Mouse (Mus musculus) ES-E14 (cell line): ENCODE results near the gene Map2k6. TPM values are rescaled to one million over a fixed set of nuclear protein-coding genes. Genes with fewer than 3 reads are reported as not detected.
A peak's percentile ranks its signal among the peaks of the same experiment; 100 is the strongest.

Experiments
- DNase-seq: peaks from one replicate; pipeline ENCODE4 v3.0.0-alpha.2; 2013; ENCODE audit warnings: low read depth, low spot score
- H3K27ac ChIP-seq: 2 replicates; pipeline ENCODE4 v1.5.1; 2012; ENCODE audit warnings: low read depth, mild to moderate bottlenecking, low read length, moderate library complexity, mixed read lengths; ENCODE audit not compliant: poor library complexity, insufficient read depth, severe bottlenecking
- H3K36me3 ChIP-seq: 2 replicates; pipeline ENCODE4 v1.6.1; 2012; ENCODE audit warnings: mild to moderate bottlenecking, low read length, moderate library complexity, mixed read lengths; ENCODE audit not compliant: control insufficient read depth, poor library complexity, insufficient read depth, severe bottlenecking
- H3K4me1 ChIP-seq, 2 experiments: fragments of 150-350 bp in 1 of 2; sonication (generic) in 1 of 2; 2 replicates each; pipeline ENCODE4 v1.6.1; 2012; ENCODE audit warnings: low read length in 2 of 2, mild to moderate bottlenecking in 1 of 2, mixed read lengths in 1 of 2; ENCODE audit not compliant: control insufficient read depth in 2 of 2, insufficient read depth in 2 of 2, poor library complexity in 1 of 2
- H3K4me3 ChIP-seq, 2 experiments: fragments of 150-350 bp in 1 of 2; sonication (generic) in 1 of 2; 2 replicates each; pipeline ENCODE4 v1.5.1; 2012; ENCODE audit warnings: low read length in 2 of 2, low read depth in 1 of 2, mild to moderate bottlenecking in 1 of 2, mixed read lengths in 1 of 2; ENCODE audit not compliant: insufficient read depth in 1 of 2, poor library complexity in 1 of 2, severe bottlenecking in 1 of 2
- H3K9ac ChIP-seq: 2 replicates; pipeline ENCODE4 v1.6.1; 2012; ENCODE audit warnings: low read depth, mild to moderate bottlenecking, low read length, mixed read lengths; ENCODE audit not compliant: poor library complexity, insufficient read depth, severe bottlenecking
- H3K9me3 ChIP-seq: fragments of 150-350 bp; sonication (generic); 2 replicates; pipeline ENCODE4 v1.6.1; 2012; ENCODE audit warnings: low read depth, mild to moderate bottlenecking, low read length; ENCODE audit not compliant: control insufficient read depth, insufficient read depth
- CHD2 ChIP-seq: IDR thresholded peaks from 2 replicates; pipeline ENCODE4 v1.6.1; 2014; ENCODE audit warnings: mild to moderate bottlenecking, low read depth, low read length, inconsistent platforms
- HCFC1 ChIP-seq: IDR thresholded peaks from 2 replicates; pipeline ENCODE4 v1.6.1; 2012; ENCODE audit warnings: low read length, inconsistent platforms, borderline replicate concordance; ENCODE audit not compliant: insufficient read depth
- MAFK ChIP-seq: IDR thresholded peaks from 2 replicates; pipeline ENCODE4 v1.6.1; 2014; ENCODE audit warnings: mild to moderate bottlenecking, low read depth, low read length, inconsistent platforms; ENCODE audit not compliant: insufficient read depth
- ZC3H11A ChIP-seq: IDR thresholded peaks from 2 replicates; pipeline ENCODE4 v1.6.1; 2012; ENCODE audit warnings: low read depth, mild to moderate bottlenecking, inconsistent platforms, low read length, borderline replicate concordance
- ZNF384 ChIP-seq: IDR thresholded peaks from 2 replicates; pipeline ENCODE4 v1.6.1; 2012; ENCODE audit warnings: low read depth, low read length, inconsistent platforms
- in situ Hi-C, 2 experiments: fragments of 600-800 bp; cut with MboI; formaldehyde crosslinking; loops; one replicate each; pipeline ENCODE4 v1.15.1; 2025; ENCODE audit warnings: low sequenced_read_pairs in 2 of 2, inconsistent platforms in 1 of 2; ENCODE audit not compliant: unreplicated experiment in 2 of 2
- total RNA-seq: library from RNA; depleted of rRNA; stranded (reverse); fragments of 300-350 nt; gene quantifications from 2 replicates; pipeline ENCODE4 v1.2.3, GENCODE M21; 2012

The Map2k6 gene
- total RNA-seq, 1 experiment = 9.8 TPM

DNA sequence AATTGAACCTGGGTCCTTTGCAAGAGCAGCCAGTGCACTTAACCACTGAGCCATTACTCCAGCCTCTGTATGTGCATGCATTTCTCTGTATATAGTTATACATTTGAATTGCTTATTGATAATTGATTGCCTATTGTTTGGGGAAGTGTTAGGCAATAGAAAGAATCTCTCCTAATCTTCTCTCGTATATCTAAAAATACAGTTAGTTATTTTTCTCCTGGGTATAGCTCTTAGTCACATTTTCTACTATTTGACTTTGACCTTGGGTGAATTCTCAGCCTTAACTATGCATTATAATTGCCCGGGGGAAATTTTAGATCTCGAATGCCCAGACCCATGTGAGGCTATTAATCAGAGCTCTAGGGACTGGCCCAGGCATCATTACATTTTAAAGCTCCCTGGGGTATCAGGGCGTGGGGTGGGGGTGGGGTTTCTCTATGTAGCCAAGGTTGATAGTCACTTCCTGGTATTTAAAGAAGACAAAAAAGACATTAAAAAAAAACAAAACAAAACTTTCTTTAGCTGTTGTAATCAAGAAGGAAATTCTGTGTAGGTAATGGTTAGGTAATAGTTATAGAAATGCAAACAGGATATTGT, 39.9 kb downstream of the Map2k6 start:
- H3K9me3 ChIP-seq = no peaks in the 10 kb centered on the region
- in situ Hi-C loops = no loop called here
- TF ChIP-seq MAFK (no peak), HCFC1 (no peak), CHD2 (no peak), ZNF384 (no peak), ZC3H11A (no peak)

DNA sequence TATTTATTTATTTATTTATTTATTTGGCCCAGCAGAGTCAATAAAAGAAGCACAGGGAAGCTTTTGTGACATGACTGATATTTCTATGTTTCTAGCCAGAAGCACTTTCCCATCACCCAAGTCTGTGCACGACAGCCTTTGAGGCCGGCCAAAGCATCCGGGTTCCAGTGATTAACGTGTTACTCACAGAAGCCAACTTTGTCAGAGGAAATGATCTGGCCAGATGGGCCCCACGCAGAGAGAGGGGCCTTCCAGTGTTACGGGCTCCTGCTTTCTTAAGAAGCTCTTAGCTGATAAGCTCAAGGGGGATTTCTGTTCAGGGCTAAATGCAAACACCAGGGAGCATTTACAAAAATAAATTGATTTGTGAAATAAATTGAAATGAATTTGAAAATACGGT, 40.4 kb downstream of the Map2k6 start:
- in situ Hi-C loops = no loop called here
- TF ChIP-seq HCFC1 (no peak), MAFK (no peak), CHD2 (no peak), ZNF384 (no peak), ZC3H11A (no peak)
- Histone ChIP-seq H3K4me3 (no peak overlapping the region), H3K9ac (no peak overlapping the region), H3K4me1 (no peaks in the 10 kb centered on the region), H3K9me3 (no peaks in the 10 kb centered on the region), H3K27ac (no peak overlapping the region), H3K36me3 (no peaks in the 10 kb centered on the region)
- DNase-seq = no peak

More for the DNA sequence above, 39.9 kb downstream of the Map2k6 start:
- H3K27ac ChIP-seq = no peak overlapping the region
- H3K9ac ChIP-seq = no peak overlapping the region
- H3K4me1 ChIP-seq = no peaks in the 10 kb centered on the region
- no peak for DNase-seq
- H3K36me3 ChIP-seq = no peaks in the 10 kb centered on the region
- no peak overlapping the region for H3K4me3 ChIP-seq

DNA sequence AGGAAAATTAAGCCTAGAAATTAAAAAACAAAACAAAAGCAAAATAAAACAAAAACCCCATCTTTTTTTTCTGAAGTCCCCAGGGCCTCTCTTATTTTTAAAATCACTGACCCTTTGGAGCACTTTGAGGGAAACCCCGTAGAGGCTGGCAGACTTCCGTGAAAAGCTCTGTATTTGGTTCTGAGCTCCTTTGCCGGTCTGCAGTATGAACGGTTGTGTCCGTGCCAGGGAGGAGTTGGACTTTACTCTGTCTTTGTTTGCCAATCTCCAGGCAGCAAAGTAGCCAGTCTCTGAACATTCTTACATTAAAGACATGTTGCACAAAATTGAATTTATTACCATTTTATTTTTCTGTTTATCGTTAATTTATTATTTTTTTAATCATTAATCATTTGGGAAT, 45.7 kb downstream of the Map2k6 start:
- no peaks in the 10 kb centered on the region for H3K36me3 ChIP-seq
- no peak overlapping the region for H3K9ac ChIP-seq
- peaks cover 5 to 8% of the 10 kb centered on the region in 2 experiments; a peak in 3 of 4 replicates for H3K4me1 ChIP-seq
- no peak for DNase-seq
- TF ChIP-seq HCFC1 = no peak
- no peak for TF ChIP-seq CHD2
- TF ChIP-seq MAFK = no peak
- no peak for TF ChIP-seq ZC3H11A
- TF ChIP-seq ZNF384 = no peak
- no peak overlapping the region for H3K4me3 ChIP-seq
- no peaks in the 10 kb centered on the region for H3K9me3 ChIP-seq
- in situ Hi-C loops = no loop called here
- no peak overlapping the region for H3K27ac ChIP-seq

DNA sequence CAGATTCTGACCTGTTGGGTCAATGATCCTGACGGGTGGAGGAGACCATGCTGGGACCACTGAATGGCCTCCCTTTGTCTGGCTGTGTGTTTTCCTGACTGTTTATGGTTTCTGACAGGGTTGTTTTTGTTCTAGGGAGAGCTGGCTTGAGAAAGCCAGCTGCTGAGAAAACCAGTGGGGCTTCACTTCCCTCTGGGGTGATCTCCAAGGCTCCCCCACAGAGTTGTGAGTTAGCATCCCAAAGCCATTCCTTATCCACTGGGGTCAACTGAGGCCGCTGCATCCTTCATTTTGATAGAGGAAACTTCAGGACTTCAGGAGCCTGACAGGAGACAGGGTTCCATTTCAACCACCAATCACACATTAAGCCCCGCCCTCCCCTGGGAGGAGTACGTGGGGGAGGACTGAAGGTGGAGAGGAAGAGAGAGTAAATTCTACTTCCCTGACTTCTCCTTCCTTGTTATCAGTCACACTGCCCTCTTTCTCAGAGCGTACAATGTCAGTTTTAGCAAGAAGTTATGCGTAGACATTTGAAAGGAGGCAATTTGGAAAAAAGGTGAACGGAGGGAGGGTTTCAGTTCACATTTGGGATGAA, 49.3 kb downstream of the Map2k6 start:
- peak overlapping the region in 1 of 2 experiments; percentile 3; a peak in 1 of 4 replicates for H3K4me3 ChIP-seq
- in situ Hi-C loops = no loop called here

More for the DNA sequence above, 49.3 kb downstream of the Map2k6 start:
- Histone ChIP-seq H3K9me3 (no peaks in the 10 kb centered on the region), H3K27ac (no peak overlapping the region), H3K36me3 (no peaks in the 10 kb centered on the region), H3K4me1 (peaks cover 5 to 8% of the 10 kb centered on the region in 2 experiments; a peak in 3 of 4 replicates), H3K9ac (no peak overlapping the region)
- TF ChIP-seq ZC3H11A (no peak), ZNF384 (no peak), HCFC1 (no peak), CHD2 (no peak), MAFK (no peak)
- DNase-seq = peak; percentile 62
